Mouse (Mus musculus) midbrain, embryonic 14.5 days (tissue): ENCODE measurements around the gene Megf9. TPM values are rescaled to one million over a fixed set of nuclear protein-coding genes. Genes with fewer than 3 reads are reported as not detected.

ENCODE experiments used
- ATAC-seq: fragments of 200-750 bp; cut with Nextera tagmentation; 2 replicates; pipeline ENCODE4 v1.8.0; 2017; ENCODE audit warnings: moderate number of reproducible peaks, moderate library complexity; ENCODE audit not compliant: low FRiP score, low TSS enrichment
- DNase-seq: peaks from one replicate; pipeline ENCODE4 v3.0.0-alpha.2; 2015
- H3K27ac ChIP-seq: fragments of 300-500 bp; sonication (generic); replicated peaks from 2 replicates; pipeline ENCODE4 v1.5.1; 2014; ENCODE audit warnings: mild to moderate bottlenecking, low read depth, low read length, moderate library complexity
- H3K27me3 ChIP-seq: fragments of 300-500 bp; sonication (generic); 2 replicates; pipeline ENCODE4 v1.6.1; 2014; ENCODE audit warnings: low read length, control low read depth, mixed read lengths; ENCODE audit not compliant: control insufficient read depth, insufficient read depth
- H3K36me3 ChIP-seq: fragments of 300-500 bp; sonication (generic); 2 replicates; pipeline ENCODE4 v1.6.1; 2014; ENCODE audit warnings: low read length, control low read depth; ENCODE audit not compliant: control insufficient read depth, insufficient read depth
- H3K4me1 ChIP-seq: fragments of 300-500 bp; sonication (generic); 2 replicates; pipeline ENCODE4 v1.6.1; 2014; ENCODE audit warnings: mild to moderate bottlenecking, antibody characterized with exemption, low read length, control low read depth; ENCODE audit not compliant: control insufficient read depth, insufficient read depth
- H3K4me2 ChIP-seq: fragments of 300-500 bp; sonication (generic); 2 replicates; pipeline ENCODE4 v1.6.1; 2014; ENCODE audit warnings: mild to moderate bottlenecking, low read length, moderate library complexity
- H3K4me3 ChIP-seq: fragments of 300-500 bp; sonication (generic); replicated peaks from 2 replicates; pipeline ENCODE4 v1.5.1; 2014; ENCODE audit warnings: low read depth, low read length
- H3K9ac ChIP-seq: fragments of 300-500 bp; sonication (generic); replicated peaks from 2 replicates; pipeline ENCODE4 v1.6.1; 2014; ENCODE audit warnings: mild to moderate bottlenecking, low read length, moderate library complexity
- H3K9me3 ChIP-seq: fragments of 300-500 bp; sonication (generic); 2 replicates; pipeline ENCODE4 v1.6.1; 2016; ENCODE audit warnings: low read length, control low read depth, mixed read lengths; ENCODE audit not compliant: control insufficient read depth
- WGBS: fragments of 180-500 bp; shearing (Covaris S2); extraction: QIAGEN DNeasy Blood & Tissue Kit; methylation state at CpG from one replicate; pipeline ENCODE4 v1.1.7; 2014; 5-methylcytosine and 5-hydroxymethylcytosine counted together
- polyA plus RNA-seq: library from polyadenylated mRNA; unstranded; fragments of >200 nt; fragmentation: Nextera tagmentation; extraction: Ambion mirVana; gene quantifications from 2 replicates; pipeline ENCODE4 v1.2.1, GENCODE M21; 2014

Megf9 gene
- polyA plus RNA-seq, 1 experiment from 2014 or later = 42.8 TPM

DNA sequence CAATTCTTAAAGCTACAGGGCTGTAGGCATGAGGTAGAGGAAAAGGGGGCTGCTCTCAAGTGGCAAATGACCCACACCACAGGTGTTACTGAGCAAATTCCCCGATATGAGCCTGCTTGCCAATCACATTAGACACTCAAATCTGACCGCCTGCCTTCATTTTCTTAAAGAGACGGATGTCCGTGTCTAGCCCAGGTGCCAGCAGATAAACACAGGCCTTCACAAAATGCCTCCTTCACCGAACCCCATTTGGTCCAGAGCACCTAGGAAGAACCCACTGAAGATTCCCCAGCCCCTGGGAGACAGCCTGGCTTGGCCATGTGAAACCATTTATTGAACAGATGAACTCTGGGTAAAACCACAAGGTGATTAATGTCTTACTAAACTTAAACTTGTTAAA, 138.1 kb downstream of the Megf9 start:
- 95% methylated on average over 5 of the region's 5 CpGs for WGBS
- Histone ChIP-seq H3K4me3 (no peak overlapping the region), H3K9me3 (no peaks in the 10 kb centered on the region), H3K9ac (no peak overlapping the region), H3K27me3 (no peaks in the 10 kb centered on the region), H3K4me2 (no peak overlapping the region), H3K4me1 (peaks cover 2% of the 10 kb centered on the region; the same call in 1 of the 2 replicates), H3K27ac (no peak overlapping the region), H3K36me3 (peaks cover 10% of the 10 kb centered on the region; the same call in 1 of the 2 replicates)
- ATAC-seq = no peak
- no peak for DNase-seq

DNA sequence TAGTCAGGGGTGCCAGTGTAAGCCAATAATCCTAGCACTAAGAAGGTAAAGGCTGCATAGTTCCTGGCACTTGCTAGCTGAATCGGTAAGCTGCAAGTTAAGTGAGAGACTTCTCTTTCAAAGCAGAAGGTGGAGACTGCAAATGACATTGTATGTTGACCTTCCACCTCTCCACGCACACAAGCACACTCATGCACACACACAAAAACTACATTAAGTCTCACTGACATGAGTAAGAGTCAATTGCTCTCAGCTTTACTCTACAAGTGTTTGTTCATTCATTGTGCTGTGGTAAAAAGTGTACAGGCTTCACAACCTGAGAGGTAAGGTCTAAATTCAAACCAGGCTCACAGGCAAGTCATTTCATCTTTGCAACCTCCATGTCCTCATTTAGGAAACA, 140.1 kb downstream of the Megf9 start:
- WGBS = 88% methylated on average over 2 of the region's 2 CpGs
- DNase-seq (no peak), ATAC-seq (no peak)
- no peak overlapping the region for H3K4me3 ChIP-seq
- no peak overlapping the region for H3K9ac ChIP-seq
- no peak overlapping the region for H3K27ac ChIP-seq
- H3K9me3 ChIP-seq = no peaks in the 10 kb centered on the region
- H3K36me3 ChIP-seq = 0 out of 2 replicates have a peak, but pooled peaks cover 5% of the 10 kb centered on the region
- H3K4me2 ChIP-seq = no peak overlapping the region
- H3K4me1 ChIP-seq = no peaks in the 10 kb centered on the region
- H3K27me3 ChIP-seq = no peaks in the 10 kb centered on the region

DNA sequence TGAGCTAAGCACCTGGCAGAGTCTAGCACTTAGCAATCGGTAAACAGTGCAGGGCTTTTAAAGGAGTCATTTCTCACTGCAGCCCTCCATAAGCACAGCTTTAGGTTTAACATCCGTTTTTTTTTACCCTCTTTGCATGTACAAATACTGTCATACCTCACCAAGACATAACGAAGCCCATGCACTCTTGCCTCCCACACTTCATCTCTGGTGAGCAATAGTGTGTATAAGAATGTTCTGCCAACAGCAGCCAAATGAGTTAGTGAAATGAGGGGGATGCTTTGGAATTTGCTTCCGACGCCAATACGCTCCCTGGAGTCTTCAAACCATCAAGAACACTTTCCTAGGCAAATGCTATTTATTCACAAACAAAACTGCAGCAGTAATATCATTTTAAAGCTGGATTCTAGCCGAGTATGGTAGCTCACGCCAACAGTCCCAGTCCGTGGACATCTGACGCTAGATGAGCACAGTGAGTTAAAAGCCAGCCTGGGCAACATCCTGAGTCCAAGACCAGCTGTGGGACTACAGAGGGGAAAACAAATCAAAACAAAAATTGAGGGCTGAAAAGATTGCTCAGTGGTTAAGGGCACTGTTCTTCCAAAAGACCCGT, 142.9 kb downstream of the Megf9 start:
- ATAC-seq (no peak), DNase-seq (no peak)
- H3K4me2 ChIP-seq = no peak overlapping the region
- 95% methylated on average over 11 of the region's 11 CpGs for WGBS
- H3K27me3 ChIP-seq = no peaks in the 10 kb centered on the region
- 0 out of 2 replicates have a peak, but pooled peaks cover 5% of the 10 kb centered on the region for H3K36me3 ChIP-seq
- no peaks in the 10 kb centered on the region for H3K9me3 ChIP-seq
- no peak overlapping the region for H3K27ac ChIP-seq
- H3K9ac ChIP-seq = no peak overlapping the region
- H3K4me3 ChIP-seq = no peak overlapping the region
- no peaks in the 10 kb centered on the region for H3K4me1 ChIP-seq

DNA sequence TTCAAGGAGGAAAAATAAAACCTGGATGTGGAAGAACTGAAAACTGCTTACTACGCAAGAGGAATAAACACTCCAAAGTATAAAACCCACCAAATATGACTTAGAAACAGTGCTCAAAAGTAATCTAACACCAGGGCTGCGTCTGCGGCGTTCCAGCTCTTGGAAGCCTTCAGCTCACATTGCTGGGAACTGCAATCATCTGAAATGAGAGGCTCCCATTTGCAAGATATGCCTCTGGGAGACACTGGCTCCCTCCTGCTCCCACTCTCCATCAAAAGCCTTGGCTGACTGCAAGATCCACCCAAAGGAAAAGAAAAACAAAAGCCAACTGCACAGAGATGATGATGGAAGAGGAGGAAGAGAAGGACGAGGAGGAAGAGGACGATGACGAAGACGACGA, 143.7 kb downstream of the Megf9 start:
- Histone ChIP-seq H3K27ac (0 out of 2 replicates have a peak overlapping the region, but pooled peaks have one; percentile 26), H3K27me3 (no peaks in the 10 kb centered on the region), H3K4me2 (no peak overlapping the region), H3K4me3 (no peak overlapping the region), H3K4me1 (no peaks in the 10 kb centered on the region), H3K9me3 (no peaks in the 10 kb centered on the region), H3K9ac (no peak overlapping the region), H3K36me3 (0 out of 2 replicates have a peak, but pooled peaks cover 3% of the 10 kb centered on the region)
- DNase-seq = no peak
- ATAC-seq = no peak
- 96% methylated on average over 9 of the region's 9 CpGs for WGBS

DNA sequence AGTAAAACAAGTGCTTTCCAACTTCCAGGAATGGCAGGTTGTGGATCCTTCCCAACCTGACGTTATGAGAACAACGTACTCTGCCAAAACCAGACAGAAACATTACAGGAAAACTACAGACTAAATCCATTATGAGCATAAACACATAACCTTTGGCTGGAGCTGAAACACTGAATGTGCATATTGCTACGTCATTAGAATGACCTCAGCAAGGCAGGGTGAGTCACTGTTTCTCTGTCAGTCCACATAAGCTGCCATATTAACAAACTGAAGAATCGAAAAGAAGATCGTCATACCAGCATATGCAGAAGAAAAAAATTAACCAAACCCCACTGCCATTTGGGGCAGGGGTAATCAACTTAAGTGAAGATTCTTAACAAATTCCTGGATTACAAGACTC, 148.6 kb downstream of the Megf9 start:
- H3K4me1 ChIP-seq = no peaks in the 10 kb centered on the region
- DNase-seq = no peak
- no peak overlapping the region for H3K4me3 ChIP-seq
- no peaks in the 10 kb centered on the region for H3K36me3 ChIP-seq
- no peaks in the 10 kb centered on the region for H3K9me3 ChIP-seq
- no peak overlapping the region for H3K4me2 ChIP-seq
- H3K9ac ChIP-seq = no peak overlapping the region
- no peak for ATAC-seq
- 93% methylated on average over 5 of the region's 5 CpGs for WGBS
- H3K27ac ChIP-seq = no peak overlapping the region
- no peaks in the 10 kb centered on the region for H3K27me3 ChIP-seq

DNA sequence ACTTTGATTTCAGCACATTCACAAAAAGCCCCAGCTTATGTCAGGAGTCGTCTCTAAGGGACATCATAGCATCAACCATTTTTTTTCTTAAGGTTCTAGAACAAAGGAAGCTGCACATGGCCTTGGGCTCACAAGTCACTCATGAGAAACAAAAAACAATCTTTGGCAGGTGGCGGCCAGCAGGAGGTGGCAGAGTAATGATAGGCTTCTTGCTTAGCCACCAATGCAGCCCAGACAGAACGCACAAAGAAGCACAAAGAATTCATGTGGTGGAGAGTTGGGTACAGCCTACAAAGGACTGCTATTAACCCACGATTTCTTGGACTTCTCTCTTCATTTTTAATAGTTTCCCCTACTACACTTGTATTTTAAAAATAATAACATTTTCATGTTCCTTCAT, 157.4 kb downstream of the Megf9 start:
- no peak overlapping the region for H3K4me2 ChIP-seq
- H3K4me3 ChIP-seq = no peak overlapping the region
- H3K4me1 ChIP-seq = no peaks in the 10 kb centered on the region
- no peaks in the 10 kb centered on the region for H3K27me3 ChIP-seq
- no peak overlapping the region for H3K9ac ChIP-seq
- 64% methylated on average over 4 of the region's 4 CpGs for WGBS
- DNase-seq = no peak
- no peak for ATAC-seq
- H3K9me3 ChIP-seq = no peaks in the 10 kb centered on the region
- no peaks in the 10 kb centered on the region for H3K36me3 ChIP-seq
- no peak overlapping the region for H3K27ac ChIP-seq

Other genes with a start within 250 kb of the Megf9 start
- gene Cdk5rap2, start 124.6 kb downstream of the Megf9 start, polyA plus RNA-seq = 9.9 and 14.8 TPM in 2 replicates